25 mouse cellular contexts compared by ENCODE assay signal in the genomic region with DNA sequence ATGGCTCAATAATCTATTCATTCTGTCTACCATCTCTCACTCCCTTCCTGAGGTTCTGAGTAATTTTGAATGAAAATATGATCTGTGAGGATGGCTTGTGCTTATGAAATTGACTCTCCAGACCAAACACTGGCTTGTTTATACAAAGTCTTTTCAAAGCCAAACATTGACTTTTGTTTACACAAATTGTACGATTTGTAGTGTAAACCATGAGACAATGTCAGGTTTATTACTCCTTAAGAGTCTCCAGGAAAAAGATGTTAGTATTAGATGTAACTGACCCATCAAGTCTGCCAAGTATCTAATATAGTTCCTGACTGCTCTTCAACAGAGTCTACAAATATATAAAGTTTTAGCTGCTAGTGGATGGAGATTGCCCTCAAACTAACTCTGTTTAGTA.
A peak's percentile ranks its signal among the peaks of the same experiment; 100 is the strongest.
DNase-seq lines count a peak whose midpoint lies in the region; ATAC-seq lines count a peak whose summit lies in the region.
"Had no signal": no experiment of that assay in that cellular context is flagged by ENCODE, and none has a peak within 500 bp of the region (broad histone marks: within the 10 kb centered on the region; RNA-seq: fewer than 3 reads in every experiment).

No protein-coding gene starts in this region.

- no peaks in the 10 kb centered on the region for H3K9me3 ChIP-seq in embryonic facial prominence, embryonic 14.5 days (ENCODE audit: control insufficient read depth, low read length)
- H3K9me3 ChIP-seq in embryonic facial prominence, embryonic 10.5 days: no peaks in the 10 kb centered on the region
- no peaks in the 10 kb centered on the region for H3K9me3 ChIP-seq in lung, embryonic 16.5 days (ENCODE audit: control insufficient read depth, low read length)
- H3K9me3 ChIP-seq in stomach, embryonic 15.5 days: no peaks in the 10 kb centered on the region
- H3K9me3 ChIP-seq: embryonic facial prominence, embryonic 12.5 days; forebrain, embryonic 10.5 days; forebrain, embryonic 13.5 days; heart, embryonic 10.5 days; heart, embryonic 13.5 days had no signal

- H3K27me3 ChIP-seq in embryonic facial prominence, embryonic 14.5 days (replicated peaks; ENCODE audit: control insufficient read depth, insufficient read depth, low read length): no peaks in the 10 kb centered on the region
- H3K27me3 ChIP-seq in embryonic facial prominence, embryonic 10.5 days (replicated peaks; ENCODE audit: low read depth, poor library complexity, severe bottlenecking): no peaks in the 10 kb centered on the region
- no peaks in the 10 kb centered on the region for H3K27me3 ChIP-seq in lung, embryonic 16.5 days (ENCODE audit: control insufficient read depth, insufficient read depth, low read depth, low read length)
- no peaks in the 10 kb centered on the region for H3K27me3 ChIP-seq in stomach, embryonic 15.5 days (replicated peaks)
- H3K27me3 ChIP-seq: embryonic facial prominence, embryonic 12.5 days; forebrain, embryonic 13.5 days; heart, embryonic 13.5 days had no signal

- no peak overlapping the region for H3K27ac ChIP-seq in embryonic facial prominence, embryonic 14.5 days (replicated peaks; ENCODE audit: low read depth, low read length)
- H3K27ac ChIP-seq in embryonic facial prominence, embryonic 10.5 days (replicated peaks): no peak overlapping the region
- no peak overlapping the region; the same call in 1 of the 2 replicates for H3K27ac ChIP-seq in lung, embryonic 16.5 days (ENCODE audit: low read length)
- H3K27ac ChIP-seq in stomach, embryonic 15.5 days: no peak overlapping the region
- H3K27ac ChIP-seq: embryonic facial prominence, embryonic 12.5 days; forebrain, embryonic 10.5 days; forebrain, embryonic 13.5 days; heart, adult 2 months; heart, embryonic 10.5 days; heart, embryonic 13.5 days; hindbrain, embryonic 14.5 days had no signal

- H3K36me3 ChIP-seq in embryonic facial prominence, embryonic 14.5 days (ENCODE audit: control insufficient read depth, insufficient read depth, low read length): no peaks in the 10 kb centered on the region
- no peaks in the 10 kb centered on the region for H3K36me3 ChIP-seq in embryonic facial prominence, embryonic 10.5 days (replicated peaks)
- H3K36me3 ChIP-seq in lung, embryonic 16.5 days (ENCODE audit: control insufficient read depth, insufficient read depth, low read length): no peaks in the 10 kb centered on the region
- no peaks in the 10 kb centered on the region for H3K36me3 ChIP-seq in stomach, embryonic 15.5 days
- H3K36me3 ChIP-seq: embryonic facial prominence, embryonic 12.5 days; forebrain, embryonic 10.5 days; heart, embryonic 10.5 days; heart, embryonic 13.5 days had no signal

- peak; percentile 6 for DNase-seq in embryonic facial prominence, embryonic 14.5 days (ENCODE audit: low spot score)
- DNase-seq in embryonic facial prominence, embryonic 10.5 days (ENCODE audit: low spot score): no peak
- no peak for DNase-seq in lung, adult 18-20 months
- DNase-seq in lung, postnatal 10 days: peak; percentile 25
- no peak for DNase-seq in urinary bladder, postnatal 10 days (ENCODE audit: low spot score)
- DNase-seq: adrenal gland, adult 8-10 months; adrenal gland, postnatal 25 days; cerebellum, adult 11-12 months; cerebellum, adult 8-10 months; cerebellum, postnatal 14 days; gastrocnemius, postnatal 10 days; gastrocnemius, postnatal 36 days; heart, adult 2 months; heart, postnatal 14 days; heart, postnatal 4 days had no signal

- no peaks in the 10 kb centered on the region for H3K4me1 ChIP-seq in embryonic facial prominence, embryonic 14.5 days (ENCODE audit: control insufficient read depth, insufficient read depth, low read length)
- no peaks in the 10 kb centered on the region for H3K4me1 ChIP-seq in embryonic facial prominence, embryonic 10.5 days
- peaks cover 4% of the 10 kb centered on the region for H3K4me1 ChIP-seq in lung, embryonic 16.5 days (replicated peaks; ENCODE audit: control insufficient read depth, insufficient read depth, low read length)
- H3K4me1 ChIP-seq in stomach, embryonic 15.5 days: no peaks in the 10 kb centered on the region
- H3K4me1 ChIP-seq: embryonic facial prominence, embryonic 12.5 days; forebrain, embryonic 10.5 days; forebrain, embryonic 13.5 days; heart, embryonic 10.5 days; heart, embryonic 13.5 days had no signal

- ATAC-seq in embryonic facial prominence, embryonic 14.5 days (ENCODE audit: low read depth): no peak
- peak; percentile 89 for ATAC-seq in lung, embryonic 16.5 days (ENCODE audit: low read depth)
- peak; percentile 18; the same call in 1 of the 2 replicates for ATAC-seq in stomach, embryonic 15.5 days (ENCODE audit: insufficient read depth, low FRiP score, low read depth)
- ATAC-seq: activated CD4-positive, CD25-positive, alpha-beta regulatory T cell, adult 4 months; forebrain, embryonic 13.5 days; forebrain, embryonic 16.5 days had no signal

- no peak overlapping the region for H3K4me2 ChIP-seq in embryonic facial prominence, embryonic 14.5 days (ENCODE audit: low read depth, low read length)
- no peak overlapping the region for H3K4me2 ChIP-seq in lung, embryonic 16.5 days (ENCODE audit: low read depth, low read length)
- no peak overlapping the region for H3K4me2 ChIP-seq in stomach, embryonic 15.5 days
- H3K4me2 ChIP-seq: embryonic facial prominence, embryonic 12.5 days; forebrain, embryonic 13.5 days; heart, embryonic 13.5 days; hindbrain, embryonic 14.5 days had no signal

- H3K4me3 ChIP-seq in embryonic facial prominence, embryonic 14.5 days (ENCODE audit: low read depth, low read length): no peak overlapping the region
- H3K4me3 ChIP-seq in embryonic facial prominence, embryonic 10.5 days: no peak overlapping the region
- no peak overlapping the region for H3K4me3 ChIP-seq in lung, embryonic 16.5 days (ENCODE audit: low read length)
- H3K4me3 ChIP-seq in stomach, embryonic 15.5 days (replicated peaks): no peak overlapping the region
- H3K4me3 ChIP-seq: embryonic facial prominence, embryonic 12.5 days; forebrain, embryonic 10.5 days; forebrain, embryonic 13.5 days; heart, adult 2 months; heart, embryonic 10.5 days; heart, embryonic 13.5 days had no signal

- WGBS in embryonic facial prominence, embryonic 14.5 days: 49% methylated on average over 1 of the region's 1 CpGs
- 85% methylated on average over 1 of the region's 1 CpGs for WGBS in embryonic facial prominence, embryonic 10.5 days
- WGBS in lung, embryonic 16.5 days: 21% methylated on average over 1 of the region's 1 CpGs
- 12% methylated on average over 1 of the region's 1 CpGs for WGBS in stomach, embryonic 15.5 days

- H3K9ac ChIP-seq in embryonic facial prominence, embryonic 14.5 days (ENCODE audit: low read depth, low read length): no peak overlapping the region
- no peak overlapping the region for H3K9ac ChIP-seq in lung, embryonic 16.5 days (ENCODE audit: low read length)
- H3K9ac ChIP-seq in stomach, embryonic 15.5 days: no peak overlapping the region
- H3K9ac ChIP-seq: embryonic facial prominence, embryonic 12.5 days; forebrain, embryonic 13.5 days; heart, embryonic 13.5 days; hindbrain, embryonic 14.5 days had no signal

Comparison
In these comparisons a context has a peak if more than half of its experiments do, and no peak if none do; other contexts are left out.
1. DNase-seq: peak in embryonic facial prominence, embryonic 14.5 days (single experiment) and lung, postnatal 10 days (single experiment); none in embryonic facial prominence, embryonic 10.5 days (single experiment), lung, adult 18-20 months (0 of 2) and urinary bladder, postnatal 10 days (single experiment).